Mouse (Mus musculus) heart, adult 2 months (tissue): ENCODE results near the gene Map3k9. TPM values are rescaled to one million over a fixed set of nuclear protein-coding genes. Genes with fewer than 3 reads are reported as not detected.

Experiments
- DNase-seq, 2 experiments: peaks; one replicate each; pipeline ENCODE4 v3.0.0; 2021
- H3K27ac ChIP-seq: fragments of 200-600 bp; 2 replicates; pipeline ENCODE4 v1.8.1; 2022
- H3K27me3 ChIP-seq: fragments of 200-500 bp; 2 replicates; pipeline ENCODE4 v1.6.1; 2012; ENCODE audit warnings: mild to moderate bottlenecking, low read length, inconsistent platforms, mixed read lengths; ENCODE audit not compliant: control insufficient read depth, insufficient read depth
- H3K36me3 ChIP-seq: fragments of 200-500 bp; 2 replicates; pipeline ENCODE4 v1.6.1; 2012; ENCODE audit warnings: low read length, inconsistent platforms; ENCODE audit not compliant: control insufficient read depth, insufficient read depth
- H3K4me1 ChIP-seq: fragments of 200-500 bp; 2 replicates; pipeline ENCODE4 v1.6.1; 2011; ENCODE audit warnings: low read length; ENCODE audit not compliant: control insufficient read depth, insufficient read depth
- H3K4me3 ChIP-seq: fragments of 200-600 bp; 2 replicates; pipeline ENCODE4 v1.8.1; 2022
- H3K79me2 ChIP-seq: fragments of 200-500 bp; replicated peaks from 2 replicates; pipeline ENCODE4 v1.6.1; 2012; ENCODE audit warnings: mild to moderate bottlenecking, inconsistent platforms, low read length, moderate library complexity, mixed read lengths; ENCODE audit not compliant: control insufficient read depth, insufficient read depth
- H3K9ac ChIP-seq: fragments of 200-500 bp; 2 replicates; pipeline ENCODE4 v1.6.1; 2012; ENCODE audit warnings: low read depth, mild to moderate bottlenecking, control low read depth, inconsistent platforms, low read length, mixed read lengths
- CTCF ChIP-seq: fragments of 200-600 bp; IDR thresholded peaks from 2 replicates; pipeline ENCODE4 v1.8.1; 2022; ENCODE audit warnings: antibody characterized with exemption, mild to moderate bottlenecking, moderate library complexity
- EP300 ChIP-seq: fragments of 200-500 bp; IDR thresholded peaks from 2 replicates; pipeline ENCODE4 v1.6.1; 2011; ENCODE audit warnings: low read depth, low read length, control low read depth; ENCODE audit not compliant: insufficient read depth
- POLR2A ChIP-seq: fragments of 200-500 bp; IDR thresholded peaks from 2 replicates; pipeline ENCODE4 v1.6.1; 2011; ENCODE audit warnings: mild to moderate bottlenecking, low read depth, low read length, control low read depth; ENCODE audit not compliant: insufficient read depth
- WGBS: fragments of 180-500 bp; shearing (Covaris S2); methylation state at CpG from one replicate; pipeline ENCODE4 v1.1.7; 2018; 5-methylcytosine and 5-hydroxymethylcytosine counted together
- intact Hi-C: fragments of 180-260 bp; cut with DNase I; formaldehyde crosslinking; loops from one replicate; pipeline ENCODE4 v1.15.1; 2025
- polyA plus RNA-seq: library from polyadenylated mRNA; depleted of rRNA; stranded (reverse); fragments of >200 nt; gene quantifications from 2 replicates; pipeline ENCODE4 v1.2.3, GENCODE M21; 2012
- total RNA-seq, 2 experiments: library from RNA; stranded (reverse); gene quantifications; 2 replicates each; pipeline ENCODE4 v1.2.3; 2021

The Map3k9 gene
- total and polyA plus RNA-seq, 3 experiments = 0.08 to 0.29 (median 0.20) TPM

DNA sequence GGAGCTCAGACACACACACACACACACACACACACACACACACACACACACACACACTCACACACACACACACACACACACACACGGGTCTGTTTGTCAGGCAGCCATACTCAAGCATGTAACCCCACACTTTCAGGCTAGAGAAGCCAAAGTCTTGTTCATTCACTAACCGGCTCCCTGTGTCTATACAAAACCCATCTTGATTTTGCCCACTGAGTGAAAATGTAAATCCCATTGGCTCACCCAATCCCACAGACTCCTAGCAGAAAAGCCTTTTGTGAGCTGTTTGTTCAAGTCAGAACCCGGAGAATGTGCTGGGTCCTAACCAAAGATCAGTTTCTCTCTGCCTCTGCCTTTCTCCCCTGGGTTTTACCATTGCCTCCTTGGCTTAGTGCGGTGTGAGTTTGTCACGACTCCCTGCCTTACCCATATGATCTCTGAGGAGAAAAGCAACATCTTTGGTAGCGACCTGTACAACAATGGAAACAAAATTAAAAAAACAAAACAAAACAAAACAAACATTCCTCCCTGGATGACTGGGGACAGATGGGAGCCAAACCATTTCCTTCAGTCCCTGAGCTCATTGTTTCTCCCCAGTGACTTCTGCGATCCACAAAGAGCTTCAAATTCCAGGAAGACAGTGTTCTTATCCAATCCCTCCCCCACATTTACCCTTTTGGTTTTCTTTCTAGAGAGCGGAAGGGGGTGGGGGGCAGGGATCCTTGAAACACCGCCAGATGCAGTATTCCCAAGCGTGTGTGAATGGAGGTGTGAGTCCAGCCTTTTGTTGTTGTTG is 35.6 kb upstream of the Map3k9 start:
- TF ChIP-seq POLR2A (peak; percentile 23; the same call in 1 of the 2 replicates), CTCF (no peak), EP300 (peak; percentile 24; the same call in 1 of the 2 replicates)
- H3K36me3 ChIP-seq = no peaks in the 10 kb centered on the region
- peak; percentile 15 to 27 for DNase-seq
- H3K27ac ChIP-seq = peak overlapping the region; percentile 48
- H3K4me1 ChIP-seq = peaks cover 1% of the 10 kb centered on the region; the same call in 1 of the 2 replicates
- no peaks in the 10 kb centered on the region for H3K79me2 ChIP-seq
- H3K4me3 ChIP-seq = no peak overlapping the region
- intact Hi-C loops = no loop called here
- H3K27me3 ChIP-seq = no peaks in the 10 kb centered on the region
- 27% methylated on average over 10 of the region's 10 CpGs for WGBS
- no peak overlapping the region for H3K9ac ChIP-seq

DNA sequence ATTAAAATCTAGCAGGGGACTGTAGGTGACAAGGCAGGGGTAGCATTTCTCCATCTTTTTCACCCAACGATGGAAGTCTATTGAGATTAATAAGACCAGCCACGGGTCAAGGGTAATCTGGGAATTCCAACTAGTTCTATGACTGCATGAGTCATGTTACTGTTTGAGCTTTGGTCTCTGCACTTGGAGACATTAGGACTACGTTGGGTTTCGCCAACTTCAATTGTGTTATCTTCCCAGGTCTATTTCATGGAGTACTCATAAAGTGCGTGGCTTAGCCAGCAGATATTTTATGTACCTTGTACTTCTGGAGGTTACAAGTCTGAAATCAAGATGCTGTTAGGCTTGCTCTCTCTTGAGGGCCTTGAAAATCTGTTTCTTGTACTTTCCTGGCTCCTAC is 33.8 kb upstream of the Map3k9 start:
- 89% methylated on average over 5 of the region's 5 CpGs for WGBS

DNA sequence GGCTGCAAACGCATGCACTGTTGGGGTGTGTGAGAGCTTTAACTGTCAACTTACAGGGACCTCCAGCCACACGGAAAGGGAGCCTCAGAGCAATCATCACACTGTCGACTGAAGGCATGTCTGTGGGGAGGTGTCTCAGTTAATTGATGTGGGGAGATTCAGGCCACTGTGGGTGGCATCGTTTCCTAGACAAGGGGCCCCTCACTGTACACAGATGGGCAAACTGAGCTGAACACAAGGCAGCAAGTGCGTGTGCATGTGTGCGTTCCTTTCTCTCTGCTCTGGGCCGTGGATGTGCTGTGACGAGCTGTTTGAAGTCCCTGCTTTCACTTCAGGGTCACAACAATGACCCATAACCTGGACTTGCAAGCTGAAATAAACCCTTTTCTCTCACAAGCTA is 29.4 kb upstream of the Map3k9 start:
- H3K36me3 ChIP-seq = no peaks in the 10 kb centered on the region
- H3K27me3 ChIP-seq = no peaks in the 10 kb centered on the region
- WGBS = 78% methylated on average over 8 of the region's 8 CpGs
- H3K9ac ChIP-seq = no peak overlapping the region
- TF ChIP-seq EP300 (no peak), CTCF (no peak)
- no peak overlapping the region for H3K27ac ChIP-seq
- H3K4me1 ChIP-seq = peaks cover 5% of the 10 kb centered on the region
- H3K79me2 ChIP-seq = no peaks in the 10 kb centered on the region
- DNase-seq = no peak
- intact Hi-C loops = no loop called here
- H3K4me3 ChIP-seq = no peak overlapping the region

More for the DNA sequence above, 33.8 kb upstream of the Map3k9 start:
- Histone ChIP-seq H3K79me2 (no peaks in the 10 kb centered on the region), H3K27me3 (no peaks in the 10 kb centered on the region), H3K27ac (no peak overlapping the region), H3K9ac (no peak overlapping the region), H3K4me1 (peaks cover 1% of the 10 kb centered on the region; the same call in 1 of the 2 replicates), H3K36me3 (no peaks in the 10 kb centered on the region), H3K4me3 (no peak overlapping the region)
- TF ChIP-seq CTCF (no peak), EP300 (no peak), POLR2A (no peak)
- no peak for DNase-seq
- intact Hi-C loops = no loop called here

DNA sequence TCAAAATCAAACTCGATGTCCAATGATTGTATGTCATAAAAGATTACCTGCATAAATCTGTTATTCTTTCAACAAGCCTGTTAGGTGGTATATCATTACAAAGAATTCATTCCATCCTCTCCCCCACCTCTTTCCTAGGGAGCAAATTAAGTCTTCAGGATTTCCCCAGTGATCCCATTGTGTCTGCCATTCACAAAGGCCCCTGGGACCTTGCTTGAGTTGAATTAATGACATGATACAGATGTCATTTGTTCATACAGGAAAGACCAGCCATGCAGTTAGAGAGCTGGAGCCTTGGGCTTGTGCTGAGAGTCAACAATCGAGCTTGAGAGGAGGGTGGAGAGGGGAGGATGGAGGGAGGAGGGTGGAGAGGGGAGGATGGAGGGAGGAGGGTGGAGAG is 27.6 kb upstream of the Map3k9 start:
- no peaks in the 10 kb centered on the region for H3K27me3 ChIP-seq
- intact Hi-C loops = no loop called here
- TF ChIP-seq EP300 = no peak
- TF ChIP-seq CTCF = no peak
- TF ChIP-seq POLR2A = no peak

DNA sequence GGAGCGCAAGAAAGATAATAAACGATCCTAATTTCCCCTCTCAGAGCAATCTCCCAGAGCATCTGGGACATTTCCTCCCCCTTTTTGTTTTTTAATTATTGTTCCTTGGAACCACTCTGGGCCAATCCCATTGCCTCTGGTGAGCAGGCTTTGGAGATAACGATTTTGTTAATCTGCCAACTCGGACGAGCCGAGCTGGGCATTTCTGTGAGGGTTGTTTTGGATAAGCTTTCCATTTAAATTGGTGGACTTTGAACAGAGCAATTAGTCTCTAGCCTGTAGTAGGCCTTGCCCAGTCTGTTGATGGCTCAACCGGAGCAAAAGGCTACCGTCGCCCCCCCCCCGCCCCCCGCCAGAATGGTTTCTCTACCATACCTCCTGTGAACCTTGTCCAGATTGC is 27.0 kb upstream of the Map3k9 start:
- peak; percentile 22 to 29 for DNase-seq
- Histone ChIP-seq H3K9ac (no peak overlapping the region), H3K4me1 (peaks cover 5% of the 10 kb centered on the region), H3K36me3 (no peaks in the 10 kb centered on the region), H3K4me3 (peak overlapping the region; percentile 49), H3K27me3 (no peaks in the 10 kb centered on the region), H3K27ac (no peak overlapping the region), H3K79me2 (no peaks in the 10 kb centered on the region)
- TF ChIP-seq EP300 (no peak), CTCF (no peak)
- 24% methylated on average over 11 of the region's 11 CpGs for WGBS
- intact Hi-C loops = loop anchor here (2.0 kb wide), 1 partner anchor 51 kb away; no protein-coding TSS in a partner anchor

More for the DNA sequence above, 27.6 kb upstream of the Map3k9 start:
- Histone ChIP-seq H3K36me3 (no peaks in the 10 kb centered on the region), H3K27ac (no peak overlapping the region), H3K4me1 (peaks cover 5% of the 10 kb centered on the region), H3K79me2 (no peaks in the 10 kb centered on the region), H3K4me3 (no peak overlapping the region), H3K9ac (no peak overlapping the region)
- DNase-seq = no peak
- WGBS = 61% methylated on average over 2 of the region's 2 CpGs

DNA sequence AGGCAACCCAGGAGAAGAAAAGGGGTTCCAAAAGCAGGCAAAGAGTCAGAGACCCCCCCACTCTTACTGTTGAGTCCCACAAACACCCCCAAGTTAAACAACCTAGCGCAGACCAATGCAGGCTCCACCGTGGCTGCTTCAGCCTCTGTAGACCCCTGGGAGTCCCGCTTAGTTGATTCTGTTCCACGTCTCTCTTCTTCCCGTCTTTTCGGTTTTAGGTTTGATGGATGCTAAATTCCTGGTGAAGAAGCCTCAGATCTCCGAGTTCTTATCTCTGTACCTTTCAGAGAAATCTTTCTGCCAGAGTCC is 26.5 kb upstream of the Map3k9 start:
- no peaks in the 10 kb centered on the region for H3K36me3 ChIP-seq
- H3K27me3 ChIP-seq = no peaks in the 10 kb centered on the region
- DNase-seq = no peak
- 3% methylated on average over 7 of the region's 7 CpGs for WGBS
- peaks cover 5% of the 10 kb centered on the region for H3K4me1 ChIP-seq
- peak overlapping the region; percentile 36; the same call in 1 of the 2 replicates for H3K9ac ChIP-seq
- intact Hi-C loops = loop anchor here (2.0 kb wide), 1 partner anchor 51 kb away; no protein-coding TSS in a partner anchor
- TF ChIP-seq CTCF = no peak
- no peak for TF ChIP-seq EP300
- no peak for TF ChIP-seq POLR2A
- H3K27ac ChIP-seq = peak overlapping the region; percentile 54
- H3K79me2 ChIP-seq = no peaks in the 10 kb centered on the region
- H3K4me3 ChIP-seq = peak overlapping the region; percentile 49
